Mouse (Mus musculus) small intestine, adult 2 months (tissue): ENCODE measurements around the gene Zfhx3.

Experiments
- CTCF ChIP-seq: fragments of 200-500 bp; IDR thresholded peaks from 2 replicates; pipeline ENCODE4 v1.5.1; 2012; ENCODE audit warnings: low read depth, mild to moderate bottlenecking, control low read depth, inconsistent platforms, low read length, moderate library complexity, mixed read lengths; ENCODE audit not compliant: insufficient replicate concordance, insufficient read length; ENCODE audit errors: extremely low read depth
- POLR2A ChIP-seq: fragments of 200-500 bp; IDR thresholded peaks from 2 replicates; pipeline ENCODE4 v1.6.1; 2012; ENCODE audit warnings: low read depth, mild to moderate bottlenecking, control low read depth, inconsistent platforms, low read length, moderate library complexity

- TF ChIP-seq POLR2A (no peak), CTCF (no peak)
Observed at GRCm38 (mm10) chr8:108709441-108709840, 767.0 kb downstream of the Zfhx3 start.
